Mouse (Mus musculus) erythroid progenitor cell, adult 5-6 weeks (primary cell): ENCODE measurements around the gene Cmbl. TPM values are rescaled to one million over a fixed set of nuclear protein-coding genes. Genes with fewer than 3 reads are reported as not detected.

Source experiments
- ATAC-seq: replicated peaks from 2 replicates; pipeline ENCODE4 v1.8.0; 2016; ENCODE audit warnings: moderate number of reproducible peaks, mild to moderate bottlenecking, moderate TSS enrichment, inconsistent platforms; ENCODE audit not compliant: poor library complexity, low FRiP score, severe bottlenecking
- total RNA-seq, 2 experiments: library from RNA; stranded (forward) in 1 of 2; stranded (reverse) in 1 of 2; fragments of 150-400 nt in 1 of 2; fragments of 186-747, 209-891 nt in 1 of 2; gene quantifications; 2 replicates each; pipeline versions ENCODE4 v1.2.3 to v1.2.4; 2015 to 2017; ENCODE audit warnings: low replicate concordance in 2 of 2

Gene Cmbl
- total RNA-seq, 2 experiments from 2014 or later, result 7.3 to 12.2 TPM

- peak; percentile 95 for ATAC-seq
Measured at GRCm38 (mm10) chr15:31539643-31540512, 25.3 kb upstream of the Cmbl start.

DNA sequence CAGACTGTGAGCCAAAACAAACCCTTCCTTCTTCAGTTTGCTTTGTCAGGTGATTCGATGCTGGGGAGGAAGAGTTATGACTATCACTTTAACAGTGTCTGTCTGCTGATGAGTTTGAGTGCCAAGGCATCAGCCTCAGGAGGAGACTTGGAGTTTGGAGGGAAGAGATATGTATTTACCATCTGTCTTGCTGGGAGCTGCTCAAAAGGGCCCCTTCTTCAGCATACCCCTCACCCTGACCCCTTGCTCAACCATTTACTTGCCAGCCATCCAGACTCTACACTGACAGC is 24.7 kb upstream of the Cmbl start:
- peak; percentile 65 for ATAC-seq

- ATAC-seq, result no peak
Measured at GRCm38 (mm10) chr15:31542013-31542958, 22.9 kb upstream of the Cmbl start.

DNA sequence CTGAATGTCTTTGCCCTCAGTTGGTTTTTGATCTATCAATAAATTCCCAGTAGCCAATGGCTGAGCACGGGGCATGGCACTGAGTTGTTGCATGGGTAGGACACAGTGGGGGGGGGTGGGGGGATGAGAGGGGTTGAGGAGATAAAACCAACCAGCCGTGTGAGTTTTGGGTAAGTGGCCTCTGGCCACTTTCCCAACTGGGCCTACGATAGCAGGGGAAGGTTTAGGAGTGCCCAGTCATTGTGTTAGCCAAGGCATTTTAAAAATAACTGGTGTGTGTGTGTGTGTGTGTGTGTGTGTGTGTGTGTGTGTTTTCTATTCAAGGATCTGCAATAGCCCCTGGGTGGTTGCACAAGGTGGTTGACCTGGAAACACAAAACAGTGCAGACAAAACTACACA is 21.9 kb upstream of the Cmbl start:
- no peak for ATAC-seq

- ATAC-seq, result no peak
Measured at GRCm38 (mm10) chr15:31545058-31545457, 20.1 kb upstream of the Cmbl start.

DNA sequence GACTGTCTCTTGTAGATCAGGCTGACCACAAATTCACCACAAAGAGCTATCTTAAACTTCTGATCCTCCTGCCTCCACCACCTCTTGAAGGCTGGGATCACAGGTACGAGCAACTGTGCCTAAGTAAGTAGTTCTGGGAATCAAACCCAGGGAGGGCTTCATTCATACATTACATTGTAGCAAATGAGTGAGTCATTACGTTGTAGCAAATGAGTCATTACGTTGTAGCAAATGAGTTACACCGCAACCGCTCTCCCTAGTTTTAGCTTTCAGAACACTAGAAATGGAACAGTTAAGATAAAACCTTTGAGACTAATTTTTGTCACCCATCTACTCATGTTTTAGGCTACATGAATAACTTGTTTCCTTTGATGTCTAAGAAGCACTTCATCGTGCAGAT is 18.9 kb upstream of the Cmbl start:
- no peak for ATAC-seq

- ATAC-seq, result no peak
Measured at GRCm38 (mm10) chr15:31547421-31547820, 17.8 kb upstream of the Cmbl start.

GRCm38 (mm10) chr15:31550381-31550780 is 14.8 kb upstream of the Cmbl start:
- no peak for ATAC-seq

- ATAC-seq, result no peak
Measured at GRCm38 (mm10) chr15:31554855-31555254, 10.3 kb upstream of the Cmbl start.

- no peak for ATAC-seq
Measured at GRCm38 (mm10) chr15:31561390-31561789, 3.8 kb upstream of the Cmbl start.

DNA sequence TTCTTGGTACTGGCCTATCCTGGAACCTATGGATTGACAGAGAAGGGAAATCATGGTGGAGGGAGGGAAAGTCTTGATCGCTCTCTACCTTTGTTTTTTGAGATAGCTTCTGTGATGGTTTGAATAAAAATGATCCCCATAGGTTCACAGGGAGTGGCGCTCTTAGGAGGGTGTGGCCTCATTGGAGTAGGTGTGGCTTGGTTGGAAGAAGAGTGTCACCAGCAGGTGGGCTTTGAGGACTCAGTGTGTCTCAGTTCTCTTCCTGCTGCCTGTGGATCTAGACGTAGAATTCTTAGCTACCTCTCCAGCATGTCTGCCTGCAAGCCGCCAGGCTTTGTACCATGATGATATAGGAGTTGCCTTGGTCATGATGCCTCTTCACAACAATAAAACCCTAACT is 3.2 kb upstream of the Cmbl start:
- ATAC-seq, result no peak

- no peak for ATAC-seq
Measured at GRCm38 (mm10) chr15:31562847-31563246, 2.3 kb upstream of the Cmbl start.

DNA sequence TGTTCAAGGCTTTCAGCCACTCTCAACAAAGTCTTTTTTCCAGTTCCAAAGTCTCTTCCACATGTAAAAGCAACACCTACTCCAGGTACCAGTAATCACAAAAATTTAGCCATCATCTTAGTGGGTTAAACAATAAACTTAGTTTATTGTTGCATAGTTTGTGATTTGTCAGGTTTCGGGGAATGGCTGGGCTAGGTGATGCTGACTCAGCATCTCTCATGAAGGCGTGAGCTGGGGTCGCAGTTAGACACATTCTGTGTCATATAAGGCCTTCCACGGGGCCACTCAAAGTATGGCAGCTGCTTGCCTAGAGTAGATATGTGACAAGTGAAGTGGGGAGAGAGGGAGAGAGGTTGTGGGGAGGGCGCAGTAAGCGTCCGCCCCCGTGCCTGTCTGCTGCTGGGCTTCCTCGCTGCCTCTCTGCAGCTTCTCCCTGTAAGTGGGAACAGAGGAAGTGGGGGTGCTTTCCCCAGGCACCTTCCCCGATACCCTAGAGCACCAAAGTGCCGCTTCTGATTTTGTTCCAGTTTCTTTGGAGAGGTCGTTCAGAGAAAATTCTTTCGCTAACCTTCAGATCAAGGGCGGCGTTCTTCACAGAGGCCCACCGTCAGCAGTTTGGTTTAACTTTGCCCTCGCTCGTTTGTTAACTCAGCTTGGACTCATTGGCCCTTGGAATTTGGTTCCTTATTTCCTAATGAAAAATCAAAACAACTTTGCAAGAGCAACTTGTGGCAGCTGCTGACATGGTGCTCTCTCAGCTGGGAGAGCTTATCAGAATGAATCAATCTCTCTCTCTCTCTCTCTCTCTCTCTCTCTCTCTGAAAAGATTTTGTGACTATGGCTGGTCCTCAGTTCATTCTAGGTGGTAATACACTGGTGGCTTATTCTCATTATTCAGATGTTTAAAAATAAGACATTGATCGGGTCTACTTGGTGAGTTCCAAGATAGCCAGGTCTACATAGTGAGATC is 1.3 kb upstream of the Cmbl start:
- no peak for ATAC-seq

DNA sequence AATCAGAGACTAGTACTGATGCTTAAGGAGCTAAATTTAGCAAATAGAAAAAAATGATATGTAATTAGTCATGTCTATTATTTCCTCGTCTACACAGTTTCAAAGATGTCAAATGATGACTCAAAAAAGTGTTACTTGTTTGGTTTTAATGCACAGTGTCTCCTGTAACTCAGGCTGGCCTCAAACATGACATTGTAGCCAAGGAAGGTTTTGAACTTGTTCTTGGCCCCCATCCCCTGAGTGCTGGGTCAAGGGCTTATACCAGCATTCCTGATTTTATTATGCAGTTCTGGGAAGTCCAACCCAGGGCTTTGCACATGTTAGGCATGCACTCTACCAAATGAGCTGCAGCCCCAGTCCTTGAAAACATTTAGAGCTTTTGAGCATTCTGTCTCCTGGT is 597 bp downstream of the Cmbl start:
- no peak for ATAC-seq

- ATAC-seq, result no peak
Measured at GRCm38 (mm10) chr15:31567431-31567830, 2.2 kb downstream of the Cmbl start.

GRCm38 (mm10) chr15:31568581-31568996 is 3.4 kb downstream of the Cmbl start:
- no peak for ATAC-seq

GRCm38 (mm10) chr15:31569325-31570022 is 4.3 kb downstream of the Cmbl start:
- no peak for ATAC-seq

GRCm38 (mm10) chr15:31570959-31571358 is 5.8 kb downstream of the Cmbl start:
- no peak for ATAC-seq
